Mouse (Mus musculus): ENCODE measurements around the gene Fbxw2.
"Not testable (repeated sequence)": the region's sequence is repeated elsewhere in the genome, so short reads cannot be mapped to it uniquely, and the experiment has no call there.

Gene Fbxw2

GRCm38 (mm10) chr2:34812706-34813105 is 13.4 kb downstream of the Fbxw2 start:
- DNase-seq (ENCODE audit: extremely low spot score, low spot score) = no peak

GRCm38 (mm10) chr2:34810775-34811174 is 15.3 kb downstream of the Fbxw2 start:
- DNase-seq (ENCODE audit: extremely low spot score, low spot score) = no peak

- DNase-seq (ENCODE audit: extremely low spot score, low spot score) = no peak
These were observed 16.5 kb downstream of the Fbxw2 start for GRCm38 (mm10) chr2:34809568-34809967.

- no peak for DNase-seq (ENCODE audit: extremely low spot score, low spot score)
These were observed 18.1 kb downstream of the Fbxw2 start for GRCm38 (mm10) chr2:34808057-34808456.

- DNase-seq (ENCODE audit: extremely low spot score, low spot score) = no peak
These were observed 20.7 kb downstream of the Fbxw2 start for GRCm38 (mm10) chr2:34805364-34805950.

GRCm38 (mm10) chr2:34804815-34805214 is 21.3 kb downstream of the Fbxw2 start:
- no peak for DNase-seq (ENCODE audit: extremely low spot score, low spot score)

- no peak for DNase-seq (ENCODE audit: extremely low spot score, low spot score)
These were observed 21.9 kb downstream of the Fbxw2 start for GRCm38 (mm10) chr2:34804172-34804571.

GRCm38 (mm10) chr2:34803746-34804145 is 22.4 kb downstream of the Fbxw2 start:
- no peak for DNase-seq (ENCODE audit: extremely low spot score, low spot score)

GRCm38 (mm10) chr2:34802565-34803245 is 23.4 kb downstream of the Fbxw2 start:
- DNase-seq (ENCODE audit: extremely low spot score, low spot score) = peak; percentile 32

- peak; percentile 97 for DNase-seq (ENCODE audit: extremely low spot score, low spot score)
These were observed 24.3 kb downstream of the Fbxw2 start for GRCm38 (mm10) chr2:34801516-34802482.

GRCm38 (mm10) chr2:34800371-34800770 is 25.7 kb downstream of the Fbxw2 start:
- DNase-seq (ENCODE audit: extremely low spot score, low spot score) = no peak

- peak; percentile 80 for DNase-seq (ENCODE audit: extremely low spot score, low spot score)
These were observed 26.5 kb downstream of the Fbxw2 start, which contains the start of gene Rabepk for GRCm38 (mm10) chr2:34799357-34800256. Gene Rabepk (minus strand): TSS chr2:34799912.

GRCm38 (mm10) chr2:34795426-34795825 is 30.7 kb downstream of the Fbxw2 start:
- DNase-seq (ENCODE audit: extremely low spot score, low spot score) = no peak

GRCm38 (mm10) chr2:34794511-34794910 is 31.6 kb downstream of the Fbxw2 start:
- no peak for DNase-seq (ENCODE audit: extremely low spot score, low spot score)

GRCm38 (mm10) chr2:34792543-34792942 is 33.6 kb downstream of the Fbxw2 start:
- DNase-seq (ENCODE audit: extremely low spot score, low spot score) = not testable (repeated sequence)

- DNase-seq (ENCODE audit: extremely low spot score, low spot score) = no peak
These were observed 35.8 kb downstream of the Fbxw2 start for GRCm38 (mm10) chr2:34790282-34790681.

- DNase-seq (ENCODE audit: extremely low spot score, low spot score) = peak; percentile 51
These were observed 42.0 kb downstream of the Fbxw2 start for GRCm38 (mm10) chr2:34784085-34784484.

- no peak for DNase-seq (ENCODE audit: extremely low spot score, low spot score)
These were observed 42.8 kb downstream of the Fbxw2 start for GRCm38 (mm10) chr2:34783064-34784020.

GRCm38 (mm10) chr2:34777237-34777868 is 48.8 kb downstream of the Fbxw2 start:
- no peak for DNase-seq (ENCODE audit: extremely low spot score, low spot score)

All from neural tube, embryonic 10.5 days (tissue).